Mouse (Mus musculus): ENCODE data around the gene Fau. TPM values are rescaled to one million over a fixed set of nuclear protein-coding genes. Genes with fewer than 3 reads are reported as not detected.
A peak's percentile ranks its signal among the peaks of the same experiment; 100 is the strongest.

Gene Fau
- polyA plus RNA-seq, 1 experiment, result 2,588 TPM

GRCm38 (mm10) chr19:6068951-6069350, 11.3 kb downstream of the Fau start:
- TF ChIP-seq POLR2A (IDR thresholded peaks at IDR 0.05; ENCODE audit: control insufficient read depth, extremely low read depth, insufficient read depth, low read length, poor library complexity) (no peak), CTCF (IDR thresholded peaks at IDR 0.05; ENCODE audit: borderline replicate concordance, control insufficient read depth, extremely low read depth, insufficient read depth, low read length, poor library complexity) (no peak)
- no peaks in the 10 kb centered on the region for H3K27me3 ChIP-seq (ENCODE audit: control insufficient read depth, insufficient read depth, low read length)
- DNase-seq, result peak; percentile 56
- 96% methylated on average over 4 of the region's 4 CpGs for WGBS
- no peak overlapping the region for H3K27ac ChIP-seq (ENCODE audit: control insufficient read depth, insufficient read depth, low read length)
- H3K4me3 ChIP-seq (ENCODE audit: control insufficient read depth, insufficient read depth, low read length), result no peak overlapping the region
- no peaks in the 10 kb centered on the region for H3K36me3 ChIP-seq (ENCODE audit: control insufficient read depth, insufficient read depth, low read length)
- peaks cover 28% of the 10 kb centered on the region for H3K4me1 ChIP-seq (replicated peaks; ENCODE audit: control insufficient read depth, insufficient read depth, low read length)

DNA sequence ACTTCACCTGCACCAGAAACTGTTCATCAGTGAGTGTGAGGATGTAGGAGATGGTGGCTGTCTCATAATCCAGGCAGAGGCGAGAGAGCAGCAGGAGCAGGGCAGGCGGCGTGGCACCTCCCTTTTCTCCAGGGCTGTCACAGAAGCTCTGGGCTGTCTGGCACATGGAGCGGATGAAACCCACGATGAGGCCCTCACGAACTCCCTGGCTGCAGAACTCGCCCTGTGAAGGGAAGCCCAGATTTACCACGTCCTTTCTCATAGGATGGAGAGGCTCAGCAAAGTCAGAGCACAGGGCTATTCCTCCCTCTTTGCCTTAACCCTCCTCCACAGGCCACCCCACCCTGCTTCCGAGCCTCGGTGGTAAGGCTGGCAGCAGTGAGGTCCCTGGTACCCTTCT, 12.2 kb downstream of the Fau start:
- Histone ChIP-seq H3K27ac (ENCODE audit: control insufficient read depth, insufficient read depth, low read length) (no peak overlapping the region), H3K4me1 (replicated peaks; ENCODE audit: control insufficient read depth, insufficient read depth, low read length) (peaks cover 28% of the 10 kb centered on the region), H3K4me3 (ENCODE audit: control insufficient read depth, insufficient read depth, low read length) (no peak overlapping the region), H3K27me3 (ENCODE audit: control insufficient read depth, insufficient read depth, low read length) (no peaks in the 10 kb centered on the region), H3K36me3 (ENCODE audit: control insufficient read depth, insufficient read depth, low read length) (no peaks in the 10 kb centered on the region)
- 95% methylated on average over 10 of the region's 10 CpGs for WGBS
- no peak for TF ChIP-seq CTCF (IDR thresholded peaks at IDR 0.05; ENCODE audit: borderline replicate concordance, control insufficient read depth, extremely low read depth, insufficient read depth, low read length, poor library complexity)
- no peak for TF ChIP-seq POLR2A (IDR thresholded peaks at IDR 0.05; ENCODE audit: control insufficient read depth, extremely low read depth, insufficient read depth, low read length, poor library complexity)
- DNase-seq, result no peak

DNA sequence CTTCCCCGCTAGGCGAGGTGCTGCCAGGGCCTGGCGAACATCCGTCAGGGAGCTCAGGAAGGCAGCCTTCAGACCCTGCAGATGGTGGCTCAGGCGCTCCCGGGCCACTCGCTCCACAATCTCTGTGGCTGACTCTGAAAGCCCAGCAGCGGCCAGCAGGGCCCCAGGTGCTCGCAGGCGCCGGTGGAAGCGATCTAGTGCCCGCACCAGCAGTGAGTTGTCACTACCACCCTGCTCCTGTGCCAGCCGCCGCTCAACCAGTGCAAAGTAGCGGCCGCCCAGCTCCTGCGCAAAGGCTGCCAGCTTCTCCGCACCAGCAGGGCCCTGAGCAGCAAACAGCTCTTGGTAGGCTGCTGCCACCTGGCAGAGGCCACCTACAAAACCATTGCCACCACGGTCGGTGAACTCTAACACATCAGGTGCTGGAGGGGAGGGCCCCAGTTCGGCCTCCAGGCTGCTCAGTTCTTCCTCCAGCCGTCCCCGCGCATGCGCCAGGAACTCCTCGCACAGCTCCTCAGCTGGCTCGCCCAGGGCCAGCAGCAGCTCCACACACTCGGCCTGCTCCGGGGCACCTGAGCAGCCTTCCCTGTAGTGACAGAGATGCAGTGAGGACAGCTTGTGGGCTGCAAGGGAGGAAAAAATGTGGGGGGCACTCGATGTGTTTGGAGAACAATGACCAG, 13.1 kb downstream of the Fau start:
- peak overlapping the region; percentile 25 for H3K4me3 ChIP-seq (ENCODE audit: control insufficient read depth, insufficient read depth, low read length)
- H3K27ac ChIP-seq (ENCODE audit: control insufficient read depth, insufficient read depth, low read length), result peak overlapping the region; percentile 76
- WGBS, result 80% methylated on average over 31 of the region's 31 CpGs
- DNase-seq, result no peak
- H3K36me3 ChIP-seq (ENCODE audit: control insufficient read depth, insufficient read depth, low read length), result no peaks in the 10 kb centered on the region
- H3K4me1 ChIP-seq (replicated peaks; ENCODE audit: control insufficient read depth, insufficient read depth, low read length), result peaks cover 28% of the 10 kb centered on the region
- no peaks in the 10 kb centered on the region for H3K27me3 ChIP-seq (ENCODE audit: control insufficient read depth, insufficient read depth, low read length)
- TF ChIP-seq POLR2A (IDR thresholded peaks at IDR 0.05; ENCODE audit: control insufficient read depth, extremely low read depth, insufficient read depth, low read length, poor library complexity) (no peak), CTCF (IDR thresholded peaks at IDR 0.05; ENCODE audit: borderline replicate concordance, control insufficient read depth, extremely low read depth, insufficient read depth, low read length, poor library complexity) (no peak)

GRCm38 (mm10) chr19:6071261-6071660, 13.6 kb downstream of the Fau start:
- no peak for DNase-seq
- peak overlapping the region; percentile 76 for H3K27ac ChIP-seq (ENCODE audit: control insufficient read depth, insufficient read depth, low read length)
- no peaks in the 10 kb centered on the region for H3K36me3 ChIP-seq (ENCODE audit: control insufficient read depth, insufficient read depth, low read length)
- WGBS, result 79% methylated on average over 19 of the region's 19 CpGs
- H3K27me3 ChIP-seq (ENCODE audit: control insufficient read depth, insufficient read depth, low read length), result no peaks in the 10 kb centered on the region
- TF ChIP-seq POLR2A (IDR thresholded peaks at IDR 0.05; ENCODE audit: control insufficient read depth, extremely low read depth, insufficient read depth, low read length, poor library complexity), result no peak
- H3K4me1 ChIP-seq (replicated peaks; ENCODE audit: control insufficient read depth, insufficient read depth, low read length), result peaks cover 31% of the 10 kb centered on the region
- peak overlapping the region; percentile 25 for H3K4me3 ChIP-seq (ENCODE audit: control insufficient read depth, insufficient read depth, low read length)

- WGBS, result 92% methylated on average over 5 of the region's 5 CpGs
- no peak for TF ChIP-seq CTCF (IDR thresholded peaks at IDR 0.05; ENCODE audit: borderline replicate concordance, control insufficient read depth, extremely low read depth, insufficient read depth, low read length, poor library complexity)
- no peak for TF ChIP-seq POLR2A (IDR thresholded peaks at IDR 0.05; ENCODE audit: control insufficient read depth, extremely low read depth, insufficient read depth, low read length, poor library complexity)
- DNase-seq, result no peak
- no peak overlapping the region for H3K4me3 ChIP-seq (ENCODE audit: control insufficient read depth, insufficient read depth, low read length)
- no peaks in the 10 kb centered on the region for H3K27me3 ChIP-seq (ENCODE audit: control insufficient read depth, insufficient read depth, low read length)
- H3K4me1 ChIP-seq (replicated peaks; ENCODE audit: control insufficient read depth, insufficient read depth, low read length), result peaks cover 20% of the 10 kb centered on the region
- H3K27ac ChIP-seq (ENCODE audit: control insufficient read depth, insufficient read depth, low read length), result no peak overlapping the region
- H3K36me3 ChIP-seq (ENCODE audit: control insufficient read depth, insufficient read depth, low read length), result no peaks in the 10 kb centered on the region
Measured at GRCm38 (mm10) chr19:6073889-6074288, 16.2 kb downstream of the Fau start.

- H3K36me3 ChIP-seq (ENCODE audit: control insufficient read depth, insufficient read depth, low read length), result peaks cover 2% of the 10 kb centered on the region; the same call in 1 of the 2 replicates
- peak within 1 kb of the TSS; percentile 35; the same call in 1 of the 2 replicates for H3K27ac ChIP-seq (ENCODE audit: control insufficient read depth, insufficient read depth, low read length)
- H3K4me1 ChIP-seq (replicated peaks; ENCODE audit: control insufficient read depth, insufficient read depth, low read length), result peaks cover 10% of the 10 kb centered on the region
- WGBS, result under 1% methylated on average over 33 of the region's 33 CpGs
- TF ChIP-seq POLR2A (IDR thresholded peaks at IDR 0.05; ENCODE audit: control insufficient read depth, extremely low read depth, insufficient read depth, low read length, poor library complexity) (no peak), CTCF (IDR thresholded peaks at IDR 0.05; ENCODE audit: borderline replicate concordance, control insufficient read depth, extremely low read depth, insufficient read depth, low read length, poor library complexity) (no peak)
- peak within 1 kb of the TSS; percentile 64 for H3K4me3 ChIP-seq (ENCODE audit: control insufficient read depth, insufficient read depth, low read length)
- DNase-seq, result peak; percentile 87
- no peaks in the 10 kb centered on the region for H3K27me3 ChIP-seq (ENCODE audit: control insufficient read depth, insufficient read depth, low read length)
Measured at GRCm38 (mm10) chr19:6076564-6077393, 19.1 kb downstream of the Fau start, which contains the start of gene Vps51. Gene Vps51 (minus strand): TSS chr19:6077231.

Data from thymus, adult 2 months (tissue).